Mouse (Mus musculus): ENCODE results near the gene Pfkp. TPM values are rescaled to one million over a fixed set of nuclear protein-coding genes. Genes with fewer than 3 reads are reported as not detected.

The Pfkp gene
- total RNA-seq, 2 experiments from 2014 or later: 566 to 591 TPM

GRCm38 (mm10) chr13:6638425-6638824 lies 10.2 kb downstream of the Pfkp start:
- intact Hi-C loops (cut with DNase I): no loop called here
- no peak for DNase-seq

GRCm38 (mm10) chr13:6637534-6638124 lies 10.9 kb downstream of the Pfkp start:
- intact Hi-C loops (cut with DNase I): no loop called here
- DNase-seq: no peak

- no peak for DNase-seq
- intact Hi-C loops (cut with DNase I): no loop called here
These were observed 11.6 kb downstream of the Pfkp start for GRCm38 (mm10) chr13:6636976-6637375.

- DNase-seq: no peak
- intact Hi-C loops (cut with DNase I): no loop called here
These were observed 12.1 kb downstream of the Pfkp start for GRCm38 (mm10) chr13:6636520-6636919.

- intact Hi-C loops (cut with DNase I): no loop called here
These were observed 13.2 kb downstream of the Pfkp start for GRCm38 (mm10) chr13:6635138-6636076.

GRCm38 (mm10) chr13:6634063-6634462 lies 14.5 kb downstream of the Pfkp start:
- intact Hi-C loops (cut with DNase I): no loop called here
- DNase-seq: no peak

More at GRCm38 (mm10) chr13:6635138-6636076, 13.2 kb downstream of the Pfkp start:
- no peak for DNase-seq

GRCm38 (mm10) chr13:6633524-6633923 lies 15.1 kb downstream of the Pfkp start:
- intact Hi-C loops (cut with DNase I): no loop called here
- no peak for DNase-seq

- no peak for DNase-seq
- intact Hi-C loops (cut with DNase I): no loop called here
These were observed 15.6 kb downstream of the Pfkp start for GRCm38 (mm10) chr13:6632935-6633334.

- intact Hi-C loops (cut with DNase I): no loop called here
- DNase-seq: no peak
These were observed 16.1 kb downstream of the Pfkp start for GRCm38 (mm10) chr13:6632513-6632912.

GRCm38 (mm10) chr13:6631772-6632510 lies 16.6 kb downstream of the Pfkp start:
- intact Hi-C loops (cut with DNase I): no loop called here
- no peak for DNase-seq

- no peak for DNase-seq
- intact Hi-C loops (cut with DNase I): no loop called here
These were observed 17.9 kb downstream of the Pfkp start for GRCm38 (mm10) chr13:6630660-6631059.

GRCm38 (mm10) chr13:6629927-6630326 lies 18.6 kb downstream of the Pfkp start:
- no peak for DNase-seq
- intact Hi-C loops (cut with DNase I): no loop called here

- intact Hi-C loops (cut with DNase I): no loop called here
These were observed 19.4 kb downstream of the Pfkp start for GRCm38 (mm10) chr13:6628998-6629764.

GRCm38 (mm10) chr13:6628261-6628660 lies 20.3 kb downstream of the Pfkp start:
- intact Hi-C loops (cut with DNase I): no loop called here
- DNase-seq: no peak

More at GRCm38 (mm10) chr13:6628998-6629764, 19.4 kb downstream of the Pfkp start:
- DNase-seq: no peak

- DNase-seq: no peak
- intact Hi-C loops (cut with DNase I): no loop called here
These were observed 21.2 kb downstream of the Pfkp start for GRCm38 (mm10) chr13:6627352-6627751.

- intact Hi-C loops (cut with DNase I): no loop called here
- no peak for DNase-seq
These were observed 22.0 kb downstream of the Pfkp start for GRCm38 (mm10) chr13:6626508-6627114.

- DNase-seq: no peak
- intact Hi-C loops (cut with DNase I): no loop called here
These were observed 22.6 kb downstream of the Pfkp start for GRCm38 (mm10) chr13:6625942-6626341.

- intact Hi-C loops (cut with DNase I): no loop called here
- DNase-seq: no peak
These were observed 24.0 kb downstream of the Pfkp start for GRCm38 (mm10) chr13:6624604-6625003.

- intact Hi-C loops (cut with DNase I): no loop called here
- no peak for DNase-seq
These were observed 24.5 kb downstream of the Pfkp start for GRCm38 (mm10) chr13:6624121-6624520.

GRCm38 (mm10) chr13:6621831-6622230 lies 26.7 kb downstream of the Pfkp start:
- intact Hi-C loops (cut with DNase I): no loop called here
- DNase-seq: no peak

All from left cerebral cortex, postnatal 4 days (tissue).